Mouse (Mus musculus): ENCODE results near the gene B2m.

- no peak for TF ChIP-seq CTCF (IDR thresholded peaks at IDR 0.05; ENCODE audit: control insufficient read depth, insufficient read depth, insufficient read length)
- TF ChIP-seq CEBPB (IDR thresholded peaks at IDR 0.05; ENCODE audit: low read depth) = no peak
- TF ChIP-seq MYOG (IDR thresholded peaks at IDR 0.05; ENCODE audit: control insufficient read depth, extremely low read depth, insufficient read length) = no peak
- no peak for TF ChIP-seq FOSL1 (IDR thresholded peaks at IDR 0.05; ENCODE audit: insufficient read depth, low read length, poor library complexity, severe bottlenecking)
These were observed 32.8 kb downstream of the B2m start for GRCm38 (mm10) chr2:122180051-122180822.
